Mouse (Mus musculus): ENCODE measurements around the gene Aprt. TPM values are rescaled to one million over a fixed set of nuclear protein-coding genes. Genes with fewer than 3 reads are reported as not detected.

Gene Aprt
- polyA plus RNA-seq, 1 experiment from 2014 or later = 436 TPM

- H3K4me2 ChIP-seq (replicated peaks; ENCODE audit: low read depth, low read length) = no peak overlapping the region
- H3K36me3 ChIP-seq (ENCODE audit: control insufficient read depth, insufficient read depth, low read length) = no peaks in the 10 kb centered on the region
- peaks cover 15% of the 10 kb centered on the region for H3K4me1 ChIP-seq (ENCODE audit: control insufficient read depth, insufficient read depth, low read length)
- no peaks in the 10 kb centered on the region for H3K9me3 ChIP-seq (ENCODE audit: control insufficient read depth, low read depth, low read length)
- H3K9ac ChIP-seq (replicated peaks; ENCODE audit: low read depth, low read length) = no peak overlapping the region
- WGBS = 94% methylated on average over 9 of the region's 9 CpGs
- no peak overlapping the region for H3K4me3 ChIP-seq (ENCODE audit: low read depth, low read length)
- ATAC-seq (ENCODE audit: insufficient number of reproducible peaks, insufficient read depth, low FRiP score, low read depth) = no peak
- no peak overlapping the region for H3K27ac ChIP-seq (ENCODE audit: low read length)
- H3K27me3 ChIP-seq (ENCODE audit: control insufficient read depth, insufficient read depth, low read length) = no peaks in the 10 kb centered on the region
These were observed 38.2 kb downstream of the Aprt start for GRCm38 (mm10) chr8:122538310-122539076.

DNA sequence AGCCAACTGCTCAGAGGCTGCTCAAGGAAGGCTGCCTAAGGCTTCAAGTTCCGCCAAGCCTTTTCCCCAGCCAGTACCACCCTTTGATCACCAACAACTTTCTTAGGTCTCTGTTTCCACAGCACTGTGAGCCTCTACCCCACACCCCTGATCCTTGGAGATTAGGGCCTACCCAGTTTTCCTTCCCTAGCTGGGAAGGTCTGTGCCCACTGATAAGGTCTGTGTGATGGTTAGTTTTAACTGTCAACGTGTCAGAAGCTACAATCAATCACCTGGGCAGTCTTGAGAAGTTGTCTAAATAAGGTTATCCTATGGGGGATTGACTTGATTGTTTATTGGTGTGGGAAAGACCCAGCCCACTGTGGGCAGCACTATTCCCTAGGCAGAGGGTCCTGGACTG, 38.9 kb downstream of the Aprt start:
- H3K27me3 ChIP-seq (ENCODE audit: control insufficient read depth, insufficient read depth, low read length) = no peaks in the 10 kb centered on the region
- 64% methylated on average over 2 of the region's 2 CpGs for WGBS
- H3K4me1 ChIP-seq (ENCODE audit: control insufficient read depth, insufficient read depth, low read length) = peaks cover 15% of the 10 kb centered on the region
- peak; percentile 5; the same call in 1 of the 2 replicates for ATAC-seq (ENCODE audit: insufficient number of reproducible peaks, insufficient read depth, low FRiP score, low read depth)
- H3K9me3 ChIP-seq (ENCODE audit: control insufficient read depth, low read depth, low read length) = no peaks in the 10 kb centered on the region
- H3K9ac ChIP-seq (replicated peaks; ENCODE audit: low read depth, low read length) = no peak overlapping the region
- H3K4me3 ChIP-seq (ENCODE audit: low read depth, low read length) = no peak overlapping the region
- no peaks in the 10 kb centered on the region for H3K36me3 ChIP-seq (ENCODE audit: control insufficient read depth, insufficient read depth, low read length)
- peak overlapping the region; percentile 85 for H3K27ac ChIP-seq (ENCODE audit: low read length)
- no peak overlapping the region for H3K4me2 ChIP-seq (replicated peaks; ENCODE audit: low read depth, low read length)

GRCm38 (mm10) chr8:122537033-122537432, 39.7 kb downstream of the Aprt start:
- Histone ChIP-seq H3K9ac (replicated peaks; ENCODE audit: low read depth, low read length) (no peak overlapping the region), H3K36me3 (ENCODE audit: control insufficient read depth, insufficient read depth, low read length) (no peaks in the 10 kb centered on the region), H3K27ac (ENCODE audit: low read length) (peak overlapping the region; percentile 85), H3K4me1 (ENCODE audit: control insufficient read depth, insufficient read depth, low read length) (peaks cover 15% of the 10 kb centered on the region), H3K9me3 (ENCODE audit: control insufficient read depth, low read depth, low read length) (no peaks in the 10 kb centered on the region), H3K4me2 (replicated peaks; ENCODE audit: low read depth, low read length) (peak overlapping the region; percentile 17; the same call in 1 of the 2 replicates), H3K4me3 (ENCODE audit: low read depth, low read length) (no peak overlapping the region), H3K27me3 (ENCODE audit: control insufficient read depth, insufficient read depth, low read length) (no peaks in the 10 kb centered on the region)
- 6% methylated on average over 6 of the region's 6 CpGs for WGBS
- ATAC-seq (ENCODE audit: insufficient number of reproducible peaks, insufficient read depth, low FRiP score, low read depth) = peak; percentile 75

GRCm38 (mm10) chr8:122531312-122531711, 45.4 kb downstream of the Aprt start:
- Histone ChIP-seq H3K4me2 (replicated peaks; ENCODE audit: low read depth, low read length) (no peak overlapping the region), H3K4me3 (ENCODE audit: low read depth, low read length) (no peak overlapping the region), H3K27me3 (ENCODE audit: control insufficient read depth, insufficient read depth, low read length) (no peaks in the 10 kb centered on the region), H3K9ac (replicated peaks; ENCODE audit: low read depth, low read length) (no peak overlapping the region), H3K4me1 (ENCODE audit: control insufficient read depth, insufficient read depth, low read length) (peaks cover 14% of the 10 kb centered on the region; the same call in 1 of the 2 replicates), H3K36me3 (ENCODE audit: control insufficient read depth, insufficient read depth, low read length) (no peaks in the 10 kb centered on the region), H3K27ac (ENCODE audit: low read length) (no peak overlapping the region; the same call in 1 of the 2 replicates), H3K9me3 (ENCODE audit: control insufficient read depth, low read depth, low read length) (no peaks in the 10 kb centered on the region)
- 83% methylated on average over 8 of the region's 8 CpGs for WGBS
- ATAC-seq (ENCODE audit: insufficient number of reproducible peaks, insufficient read depth, low FRiP score, low read depth) = no peak

- Histone ChIP-seq H3K27ac (ENCODE audit: low read length) (no peak overlapping the region), H3K27me3 (ENCODE audit: control insufficient read depth, insufficient read depth, low read length) (no peaks in the 10 kb centered on the region), H3K4me3 (ENCODE audit: low read depth, low read length) (no peak overlapping the region), H3K4me2 (replicated peaks; ENCODE audit: low read depth, low read length) (no peak overlapping the region), H3K9ac (replicated peaks; ENCODE audit: low read depth, low read length) (no peak overlapping the region), H3K36me3 (ENCODE audit: control insufficient read depth, insufficient read depth, low read length) (no peaks in the 10 kb centered on the region), H3K4me1 (ENCODE audit: control insufficient read depth, insufficient read depth, low read length) (peaks cover 27% of the 10 kb centered on the region), H3K9me3 (ENCODE audit: control insufficient read depth, low read depth, low read length) (no peaks in the 10 kb centered on the region)
- WGBS = 87% methylated on average over 4 of the region's 4 CpGs
- no peak for ATAC-seq (ENCODE audit: insufficient number of reproducible peaks, insufficient read depth, low FRiP score, low read depth)
These were observed 47.5 kb downstream of the Aprt start for GRCm38 (mm10) chr8:122529159-122529558.

DNA sequence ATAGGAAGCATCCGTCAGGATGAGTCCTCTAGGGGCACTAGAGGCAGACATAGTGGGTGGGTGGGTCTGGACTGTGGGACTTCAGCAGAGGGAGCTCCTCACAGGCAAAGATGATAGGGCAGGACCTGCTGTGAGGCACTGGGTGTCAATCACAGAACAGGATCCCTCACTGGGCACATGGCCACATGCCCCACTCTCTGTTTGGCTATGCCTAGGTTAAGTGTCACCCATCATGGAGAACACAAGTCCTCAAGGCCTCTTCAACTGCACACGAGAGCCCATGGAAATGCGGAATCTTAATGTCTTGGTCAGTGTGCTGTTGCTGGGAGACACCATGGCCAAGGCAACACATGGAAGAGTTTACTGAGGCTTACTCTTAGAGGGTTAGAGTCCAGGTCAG, 48.8 kb downstream of the Aprt start:
- Histone ChIP-seq H3K9ac (replicated peaks; ENCODE audit: low read depth, low read length) (no peak overlapping the region), H3K9me3 (ENCODE audit: control insufficient read depth, low read depth, low read length) (no peaks in the 10 kb centered on the region), H3K27me3 (ENCODE audit: control insufficient read depth, insufficient read depth, low read length) (no peaks in the 10 kb centered on the region), H3K4me2 (replicated peaks; ENCODE audit: low read depth, low read length) (no peak overlapping the region), H3K4me1 (ENCODE audit: control insufficient read depth, insufficient read depth, low read length) (peaks cover 39% of the 10 kb centered on the region), H3K36me3 (ENCODE audit: control insufficient read depth, insufficient read depth, low read length) (no peaks in the 10 kb centered on the region), H3K4me3 (ENCODE audit: low read depth, low read length) (no peak overlapping the region), H3K27ac (ENCODE audit: low read length) (no peak overlapping the region)
- no peak for ATAC-seq (ENCODE audit: insufficient number of reproducible peaks, insufficient read depth, low FRiP score, low read depth)
- 93% methylated on average over 3 of the region's 3 CpGs for whole genome bisulfite sequencing

- WGBS = 44% methylated on average over 7 of the region's 7 CpGs
- Histone ChIP-seq H3K36me3 (ENCODE audit: control insufficient read depth, insufficient read depth, low read length) (no peaks in the 10 kb centered on the region), H3K4me2 (replicated peaks; ENCODE audit: low read depth, low read length) (no peak overlapping the region), H3K9me3 (ENCODE audit: control insufficient read depth, low read depth, low read length) (no peaks in the 10 kb centered on the region), H3K4me1 (ENCODE audit: control insufficient read depth, insufficient read depth, low read length) (peaks cover 42% of the 10 kb centered on the region), H3K4me3 (ENCODE audit: low read depth, low read length) (no peak overlapping the region), H3K27ac (ENCODE audit: low read length) (peak overlapping the region; percentile 33; the same call in 1 of the 2 replicates), H3K9ac (replicated peaks; ENCODE audit: low read depth, low read length) (no peak overlapping the region), H3K27me3 (ENCODE audit: control insufficient read depth, insufficient read depth, low read length) (no peaks in the 10 kb centered on the region)
- no peak for ATAC-seq (ENCODE audit: insufficient number of reproducible peaks, insufficient read depth, low FRiP score, low read depth)
These were observed 50.1 kb downstream of the Aprt start for GRCm38 (mm10) chr8:122526526-122527170.

- Histone ChIP-seq H3K9ac (replicated peaks; ENCODE audit: low read depth, low read length) (no peak overlapping the region), H3K4me1 (ENCODE audit: control insufficient read depth, insufficient read depth, low read length) (peaks cover 42% of the 10 kb centered on the region), H3K4me2 (replicated peaks; ENCODE audit: low read depth, low read length) (no peak overlapping the region), H3K36me3 (ENCODE audit: control insufficient read depth, insufficient read depth, low read length) (no peaks in the 10 kb centered on the region), H3K27ac (ENCODE audit: low read length) (no peak overlapping the region), H3K9me3 (ENCODE audit: control insufficient read depth, low read depth, low read length) (no peaks in the 10 kb centered on the region), H3K4me3 (ENCODE audit: low read depth, low read length) (no peak overlapping the region), H3K27me3 (ENCODE audit: control insufficient read depth, insufficient read depth, low read length) (no peaks in the 10 kb centered on the region)
- WGBS = 57% methylated on average over 3 of the region's 3 CpGs
- no peak for ATAC-seq (ENCODE audit: insufficient number of reproducible peaks, insufficient read depth, low FRiP score, low read depth)
These were observed 50.6 kb downstream of the Aprt start for GRCm38 (mm10) chr8:122526084-122526483.

Data from stomach, embryonic 14.5 days (tissue).